Mouse (Mus musculus): ENCODE measurements around the gene Psip1. TPM values are rescaled to one million over a fixed set of nuclear protein-coding genes. Genes with fewer than 3 reads are reported as not detected.
A peak's percentile ranks its signal among the peaks of the same experiment; 100 is the strongest.
"Not testable (repeated sequence)": the region's sequence is repeated elsewhere in the genome, so short reads cannot be mapped to it uniquely, and the experiment has no call there.

Gene Psip1
- 223 and 246 TPM in 2 replicates for total RNA-seq (2015; ENCODE audit: low replicate concordance)
- 217 and 225 TPM in 2 replicates for total RNA-seq (2017; ENCODE audit: low replicate concordance)

DNA sequence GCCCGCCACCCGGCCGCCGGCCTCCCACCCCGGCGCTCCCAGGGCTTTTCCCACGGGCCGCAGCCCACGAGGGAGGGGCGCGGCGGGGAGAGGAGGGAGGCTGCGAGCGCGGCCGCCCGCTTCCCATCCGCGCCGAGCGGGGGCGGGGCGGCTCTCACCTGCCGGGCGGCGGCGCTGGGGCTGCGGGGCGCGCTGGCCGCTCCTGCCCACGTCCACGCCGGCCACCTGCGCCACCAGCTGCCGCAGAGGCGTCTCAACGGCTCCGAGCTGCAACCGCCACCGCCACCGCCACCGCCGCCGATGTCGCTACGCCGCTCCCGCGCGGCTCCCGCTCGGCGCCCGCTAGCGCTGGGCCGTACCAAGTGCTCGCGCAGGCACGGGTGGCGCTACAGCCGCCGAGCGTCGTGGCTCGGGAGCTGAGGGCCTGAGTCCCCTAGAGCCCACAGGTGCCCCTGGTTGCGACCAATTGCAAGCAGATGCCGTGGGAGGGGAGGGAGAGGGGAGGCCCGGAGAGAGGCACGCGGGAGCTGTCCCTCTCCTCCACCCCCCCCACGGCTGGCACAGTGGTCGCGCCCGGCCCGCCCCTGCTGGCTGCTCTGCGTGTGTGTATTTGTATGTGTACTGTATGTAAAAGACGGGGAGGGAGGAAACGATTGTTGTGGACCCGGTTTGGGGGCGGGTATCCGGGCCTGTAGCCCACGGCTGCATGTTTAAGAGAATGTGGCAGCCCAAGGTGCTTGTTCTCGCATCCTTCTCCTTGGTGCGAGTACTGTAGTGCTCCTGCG lies at the start of gene Psip1:
Gene Psip1, minus strand, starts transcription at position 343 of the 785 bp plus-strand sequence.
- peak; percentile 84 for ATAC-seq (replicated peaks; ENCODE audit: low FRiP score, poor library complexity, severe bottlenecking)

DNA sequence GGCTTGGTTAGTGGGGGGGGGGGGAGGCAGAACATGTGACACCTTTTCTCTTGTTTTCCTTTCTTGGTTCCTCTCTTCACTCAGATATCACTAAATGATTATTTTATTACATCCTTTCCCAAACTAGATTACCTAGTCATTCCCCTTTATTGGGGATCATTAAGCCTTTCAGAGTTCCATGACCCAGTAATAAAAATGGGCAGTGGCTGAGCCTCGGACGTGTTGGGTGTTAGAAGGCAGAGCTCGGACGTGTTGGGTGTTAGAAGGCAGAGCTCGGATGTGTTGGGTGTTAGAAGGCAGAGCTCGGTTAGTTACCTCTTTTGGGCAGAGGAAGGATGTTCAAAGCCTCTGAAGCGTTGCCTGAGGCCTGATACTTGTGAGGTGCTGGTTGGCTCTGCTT lies 47.8 kb upstream of the Psip1 start:
- no peak for ATAC-seq (replicated peaks; ENCODE audit: low FRiP score, poor library complexity, severe bottlenecking)

DNA sequence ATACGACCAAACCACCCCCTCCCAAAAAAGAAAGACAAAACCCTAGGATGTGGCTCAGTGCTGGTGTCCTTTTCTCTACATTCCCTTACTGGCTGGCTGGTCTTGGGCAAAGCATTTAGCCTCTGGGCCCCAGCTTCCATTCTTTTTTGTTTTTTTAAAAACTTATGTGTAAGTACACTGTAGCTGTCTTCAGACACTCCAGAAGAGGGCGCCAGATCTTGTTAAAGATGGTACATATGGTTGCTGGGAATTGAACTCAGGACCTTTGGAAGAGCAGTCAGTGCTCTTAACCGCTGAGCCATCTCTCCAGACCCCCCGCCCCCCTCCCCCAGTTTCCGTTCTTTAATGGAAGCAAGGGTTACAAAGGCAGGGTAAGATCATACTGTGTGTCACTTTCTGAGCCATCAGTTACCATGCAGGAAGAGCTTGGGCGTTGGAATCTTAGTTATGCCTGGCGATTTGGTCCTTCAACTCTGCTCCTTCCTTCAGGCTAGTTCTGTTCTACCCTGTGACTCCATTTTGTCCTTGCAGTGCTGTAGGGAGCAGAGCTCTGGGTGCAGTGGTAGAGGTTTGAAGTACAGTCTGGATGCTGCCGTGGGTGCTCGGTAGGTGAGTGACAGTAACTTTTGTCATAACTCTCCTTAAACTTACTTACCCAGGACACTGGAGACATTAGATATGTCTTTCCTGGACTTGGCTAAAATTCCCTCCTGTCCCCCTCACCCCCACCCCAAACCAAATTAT lies 47.1 kb upstream of the Psip1 start:
- ATAC-seq (replicated peaks; ENCODE audit: low FRiP score, poor library complexity, severe bottlenecking) = no peak

DNA sequence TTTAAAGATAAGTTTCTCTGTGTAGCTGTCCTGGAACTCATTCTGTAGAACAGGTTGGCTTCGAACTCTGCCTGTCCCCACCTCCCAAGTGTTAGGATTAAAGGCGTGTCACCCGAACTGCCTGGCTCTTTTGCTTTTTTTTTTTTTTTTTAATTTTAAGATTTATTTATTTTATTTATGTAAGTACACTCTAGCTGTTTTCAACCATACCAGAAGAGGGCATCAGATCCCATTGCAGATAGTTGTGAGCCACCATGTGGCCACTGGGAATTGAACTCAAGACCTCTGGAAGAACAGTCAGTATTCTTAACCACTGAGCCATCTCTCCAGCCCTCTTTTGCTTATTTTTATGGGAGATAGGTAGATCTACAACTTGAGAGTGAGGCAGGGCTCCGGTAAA lies 43.8 kb upstream of the Psip1 start:
- not testable (repeated sequence) for ATAC-seq (replicated peaks; ENCODE audit: low FRiP score, poor library complexity, severe bottlenecking)

DNA sequence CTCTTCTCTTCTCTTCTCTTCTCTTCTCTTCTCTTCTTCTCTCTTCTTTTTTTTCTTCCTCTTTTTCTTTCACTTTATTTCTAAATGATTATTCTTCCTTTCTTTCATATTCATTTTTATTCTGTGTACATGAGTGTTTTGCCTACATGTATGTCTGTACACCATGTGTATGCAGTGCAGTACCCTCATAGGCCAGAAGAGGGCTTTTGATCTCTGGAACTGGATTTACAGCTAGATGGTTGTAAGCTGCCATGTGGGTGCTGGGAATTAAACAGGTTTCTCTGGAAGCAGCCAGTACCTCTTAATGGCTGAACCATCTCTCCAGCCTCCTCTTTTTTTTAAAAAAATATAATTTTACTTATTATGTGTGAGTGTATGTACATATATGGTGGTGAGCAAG lies 41.7 kb upstream of the Psip1 start:
- no peak for ATAC-seq (replicated peaks; ENCODE audit: low FRiP score, poor library complexity, severe bottlenecking)

DNA sequence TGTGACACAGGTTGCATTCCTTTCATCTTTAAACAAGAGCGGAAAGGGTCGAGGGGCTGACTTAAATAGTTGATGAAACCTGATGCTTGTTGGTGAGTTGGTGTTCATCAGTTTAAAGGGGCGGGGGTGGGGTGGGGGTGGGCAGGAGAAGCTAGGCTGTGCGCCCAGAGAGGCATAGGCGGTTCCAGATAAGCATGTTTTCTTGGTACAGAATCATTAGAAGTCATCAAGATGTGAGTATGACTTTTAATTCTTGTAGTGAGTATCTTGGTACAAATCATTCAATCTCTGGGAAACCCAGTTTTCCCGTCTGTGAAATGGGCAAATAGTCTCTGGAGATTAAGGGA lies 40.7 kb upstream of the Psip1 start:
- ATAC-seq (replicated peaks; ENCODE audit: low FRiP score, poor library complexity, severe bottlenecking) = no peak

DNA sequence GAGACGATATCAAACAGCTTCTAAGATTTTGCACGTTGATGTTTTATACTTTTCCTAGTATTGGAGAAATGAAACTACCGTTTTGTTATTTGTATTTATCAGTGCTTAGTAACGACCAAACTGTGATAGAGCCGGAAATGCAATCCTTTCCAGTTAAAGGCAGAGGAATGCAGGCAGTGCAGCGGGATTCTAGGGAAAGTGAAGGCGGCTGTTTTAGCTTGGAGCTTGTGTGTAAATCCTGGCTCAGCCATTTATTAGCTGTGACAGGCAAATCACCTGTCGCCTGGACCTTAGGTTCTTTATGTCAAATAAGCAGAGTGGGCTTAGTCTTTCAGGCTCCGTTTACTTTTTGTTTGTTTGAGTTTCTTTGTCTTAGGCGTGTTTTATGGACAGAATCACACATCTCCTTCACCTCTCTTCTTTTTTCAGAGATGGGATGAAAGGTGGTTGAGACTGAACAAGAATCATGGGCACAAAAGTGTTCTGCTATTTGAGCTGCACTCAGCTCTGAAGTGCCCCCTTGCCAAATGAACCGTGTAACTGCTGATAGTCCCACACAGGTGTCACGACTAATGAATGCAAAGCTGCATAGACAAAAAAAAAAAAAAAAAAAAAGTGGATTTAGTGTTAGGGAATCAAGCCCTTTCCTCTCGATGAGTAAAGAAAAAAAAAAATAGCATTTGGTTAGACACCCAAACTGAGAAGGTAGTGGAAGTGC lies 40.2 kb upstream of the Psip1 start:
- no peak for ATAC-seq (replicated peaks; ENCODE audit: low FRiP score, poor library complexity, severe bottlenecking)

DNA sequence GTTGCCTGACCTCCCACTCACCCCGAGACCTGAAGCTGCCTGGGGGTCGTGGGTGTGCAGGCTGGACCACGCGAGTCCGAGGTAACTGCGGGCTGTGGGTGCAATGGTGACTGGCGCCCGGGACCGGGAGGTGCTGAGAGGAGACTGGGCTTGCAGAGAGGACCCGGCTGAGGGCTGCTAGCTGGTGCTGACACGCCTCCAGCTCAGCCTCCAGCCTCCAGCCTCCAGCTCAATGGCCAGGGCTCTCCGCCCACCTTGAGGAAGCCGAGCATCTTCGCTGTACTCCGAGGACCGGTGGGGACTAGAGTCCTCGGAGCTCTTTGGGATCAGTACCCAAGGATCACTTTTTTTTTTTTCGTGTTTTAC lies 39.4 kb upstream of the Psip1 start:
- ATAC-seq (replicated peaks; ENCODE audit: low FRiP score, poor library complexity, severe bottlenecking) = peak; percentile 73

DNA sequence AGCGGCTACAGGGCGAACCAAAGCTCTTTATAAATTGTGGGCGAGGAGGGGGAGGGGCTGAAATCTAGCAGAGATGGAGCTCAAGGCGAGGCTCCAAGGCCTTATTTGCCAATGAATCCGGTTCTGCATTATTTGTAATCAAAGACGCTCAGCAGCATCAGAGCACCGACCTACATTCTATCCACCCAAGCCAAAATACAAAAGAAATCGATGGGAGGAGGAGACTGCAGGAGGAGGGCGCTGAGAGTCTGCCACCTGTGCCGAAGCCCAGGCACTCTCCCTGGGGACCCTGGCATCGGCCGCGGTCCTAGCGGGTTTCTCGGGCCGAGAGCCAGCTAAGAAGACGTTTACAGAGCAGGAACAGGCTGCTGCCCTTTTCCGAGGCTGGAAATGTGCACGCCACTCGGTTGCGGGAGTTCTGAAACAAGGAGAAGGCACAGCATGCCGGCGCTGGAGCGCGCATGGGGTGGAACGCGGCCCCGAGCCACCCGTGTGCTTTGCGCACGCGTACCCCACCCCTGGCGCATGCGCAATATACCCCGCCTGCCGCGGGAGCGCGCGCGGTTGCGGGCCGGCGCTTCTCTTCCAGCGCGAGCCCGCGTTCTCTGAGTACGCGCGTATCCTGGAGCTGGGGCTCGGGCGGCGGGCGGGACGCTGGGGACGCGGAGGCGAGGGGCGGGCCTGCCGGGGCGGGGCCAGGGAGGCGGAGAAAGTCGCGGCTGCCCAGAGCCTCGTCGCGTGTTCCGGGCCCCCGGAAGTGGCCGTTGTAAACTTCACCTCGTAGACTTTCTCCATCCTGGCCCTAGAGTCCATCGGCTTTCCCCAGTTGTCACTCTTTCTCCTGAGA lies 38.8 kb upstream of the Psip1 start, which contains the start of gene Ccdc171:
Gene Ccdc171, plus strand, starts transcription at position 703 of the 847 bp plus-strand sequence.
- ATAC-seq (replicated peaks; ENCODE audit: low FRiP score, poor library complexity, severe bottlenecking) = peak; percentile 86

DNA sequence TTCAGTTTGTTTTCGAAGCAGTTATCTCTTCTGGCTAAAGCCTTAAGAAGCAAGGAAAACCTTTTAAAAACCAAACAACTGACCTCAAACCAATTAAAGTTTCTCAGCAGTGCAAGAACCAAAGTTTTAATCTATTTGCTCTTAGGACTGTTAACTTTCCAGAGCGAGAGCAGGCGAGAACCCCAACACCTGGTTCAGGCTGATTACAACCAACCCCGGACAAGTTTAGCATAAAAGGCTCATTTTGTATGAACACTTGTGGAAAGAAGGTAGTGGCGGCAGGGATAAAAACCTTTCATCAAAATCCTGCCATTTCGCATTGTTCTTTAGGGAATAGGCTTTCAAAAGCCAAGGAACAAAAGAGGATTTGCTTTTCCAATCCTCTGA lies 38.2 kb upstream of the Psip1 start:
- no peak for ATAC-seq (replicated peaks; ENCODE audit: low FRiP score, poor library complexity, severe bottlenecking)

DNA sequence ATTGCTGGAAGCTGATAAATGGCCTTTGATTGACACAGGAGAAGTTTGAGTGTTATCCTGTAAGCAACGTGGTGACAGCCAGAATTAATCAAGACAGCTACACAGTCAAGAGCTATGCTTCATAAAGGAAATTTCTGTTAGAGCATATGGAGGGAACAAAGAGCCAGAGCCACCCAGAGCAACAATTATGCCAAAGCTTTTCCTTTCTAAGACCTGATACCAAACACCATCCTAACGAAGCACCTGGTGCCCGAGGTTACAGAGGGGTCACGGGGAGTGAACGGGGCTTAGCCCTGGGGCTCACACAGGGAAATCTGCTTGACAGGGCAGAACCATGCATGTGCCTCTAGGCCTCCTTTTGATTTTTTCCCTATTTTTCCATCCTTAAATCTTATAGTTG lies 35.8 kb upstream of the Psip1 start:
- ATAC-seq (replicated peaks; ENCODE audit: low FRiP score, poor library complexity, severe bottlenecking) = no peak

DNA sequence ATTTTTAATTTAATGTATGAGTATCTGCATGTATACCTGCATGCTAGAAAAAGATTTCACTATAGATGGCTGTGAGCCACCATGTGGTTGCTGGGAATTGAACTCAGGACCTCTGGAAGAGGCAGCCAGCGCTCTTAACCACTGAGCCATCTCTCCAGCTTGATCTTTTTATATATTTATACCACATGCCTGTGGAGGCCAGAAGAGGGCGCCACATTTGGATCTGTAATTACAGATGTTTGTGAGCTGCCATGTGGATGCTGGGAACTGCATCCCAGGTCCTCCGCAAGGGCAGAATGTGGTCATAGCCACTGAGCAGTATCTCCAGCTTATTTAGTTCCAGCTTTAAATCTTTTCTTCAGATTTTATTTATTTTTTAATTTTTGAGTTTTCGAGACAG lies 34.0 kb upstream of the Psip1 start:
- ATAC-seq (replicated peaks; ENCODE audit: low FRiP score, poor library complexity, severe bottlenecking) = no peak

DNA sequence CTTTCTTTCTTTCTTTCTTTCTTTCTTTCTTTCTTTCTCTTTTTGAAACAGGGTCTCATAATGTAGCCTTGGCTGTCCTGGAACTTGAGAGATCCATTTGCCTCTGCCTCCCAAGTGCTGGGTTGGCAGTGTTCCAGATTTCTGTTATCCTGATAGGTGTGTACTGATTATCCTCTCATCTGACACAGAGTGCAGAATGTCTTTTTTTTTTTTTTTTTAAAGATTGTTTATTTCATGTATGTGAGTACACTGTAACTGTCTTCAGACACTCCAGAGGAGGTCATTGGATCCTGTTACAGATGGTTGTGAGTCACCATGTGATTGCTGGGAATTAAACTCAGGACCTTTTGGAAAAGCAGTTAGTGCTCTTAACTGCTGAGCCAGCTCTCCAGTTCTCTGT lies 33.5 kb upstream of the Psip1 start:
- ATAC-seq (replicated peaks; ENCODE audit: low FRiP score, poor library complexity, severe bottlenecking) = no peak

DNA sequence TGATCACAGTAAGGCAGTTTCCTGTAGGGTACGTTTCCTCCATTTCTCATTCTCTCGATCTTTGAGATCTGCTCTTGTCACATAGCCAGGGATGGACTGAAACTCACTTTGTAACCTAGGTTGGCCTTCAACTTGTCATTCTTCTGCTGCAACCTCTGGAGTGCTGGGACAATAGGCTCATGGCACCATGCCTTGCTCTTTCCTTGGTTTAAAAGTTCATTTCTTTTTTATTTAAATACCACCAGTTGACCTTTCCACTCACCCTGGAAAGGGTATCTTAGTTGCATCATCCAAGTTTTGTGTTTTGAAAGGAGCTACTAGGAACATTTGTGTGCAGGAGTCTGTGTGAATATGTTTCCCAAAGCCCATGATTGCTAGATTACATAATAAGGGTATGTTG lies 32.9 kb upstream of the Psip1 start:
- no peak for ATAC-seq (replicated peaks; ENCODE audit: low FRiP score, poor library complexity, severe bottlenecking)

DNA sequence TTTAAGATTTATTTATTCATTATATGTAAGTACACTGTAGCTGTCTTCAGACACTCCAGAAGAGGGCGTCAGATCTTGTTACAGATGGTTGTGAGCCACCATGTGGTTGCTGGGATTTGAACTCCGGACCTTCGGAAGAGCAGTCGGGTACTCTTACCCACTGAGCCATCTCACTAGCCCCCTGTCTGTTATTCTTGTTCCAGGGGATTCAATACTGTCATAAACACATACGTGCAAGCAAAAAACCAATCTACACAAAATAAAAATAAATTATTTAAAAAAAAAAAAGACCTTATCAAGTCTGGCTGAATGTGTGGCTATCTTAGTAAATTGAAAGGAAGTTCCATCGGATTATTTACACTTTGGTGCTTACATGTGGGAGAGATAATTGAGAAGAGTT lies 29.9 kb upstream of the Psip1 start:
- ATAC-seq (replicated peaks; ENCODE audit: low FRiP score, poor library complexity, severe bottlenecking) = not testable (repeated sequence)

DNA sequence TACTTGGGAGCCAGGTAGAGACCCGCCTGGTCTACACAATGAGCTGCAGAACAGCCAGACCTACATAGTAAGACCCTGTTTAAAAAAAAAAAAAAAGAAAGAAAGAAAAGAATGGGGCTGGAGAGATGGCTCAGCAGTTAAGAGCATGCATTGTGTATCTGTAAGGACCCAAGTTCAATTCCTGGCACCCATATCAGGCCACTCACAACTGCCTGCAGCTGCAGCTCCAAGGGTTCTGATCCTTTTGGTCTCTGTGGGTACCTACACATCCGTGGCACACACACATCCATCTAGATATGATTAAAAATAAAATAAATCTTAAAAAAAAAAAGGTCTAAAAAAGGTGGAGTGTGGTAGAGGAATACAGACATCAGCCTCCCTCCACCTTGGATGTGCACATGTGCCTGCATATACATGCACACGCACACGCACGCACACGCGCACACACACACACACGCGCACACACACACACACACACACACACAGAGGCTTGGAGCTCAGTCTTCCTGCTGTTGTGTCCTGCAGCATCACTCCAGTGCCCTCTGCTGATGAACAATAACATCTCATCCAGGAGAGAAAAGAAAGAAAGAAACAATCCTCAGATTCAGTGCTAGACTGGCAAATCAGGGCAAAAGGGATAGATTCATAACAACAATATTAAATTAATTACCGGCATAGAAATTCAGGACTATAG lies 28.9 kb upstream of the Psip1 start:
- no peak for ATAC-seq (replicated peaks; ENCODE audit: low FRiP score, poor library complexity, severe bottlenecking)

DNA sequence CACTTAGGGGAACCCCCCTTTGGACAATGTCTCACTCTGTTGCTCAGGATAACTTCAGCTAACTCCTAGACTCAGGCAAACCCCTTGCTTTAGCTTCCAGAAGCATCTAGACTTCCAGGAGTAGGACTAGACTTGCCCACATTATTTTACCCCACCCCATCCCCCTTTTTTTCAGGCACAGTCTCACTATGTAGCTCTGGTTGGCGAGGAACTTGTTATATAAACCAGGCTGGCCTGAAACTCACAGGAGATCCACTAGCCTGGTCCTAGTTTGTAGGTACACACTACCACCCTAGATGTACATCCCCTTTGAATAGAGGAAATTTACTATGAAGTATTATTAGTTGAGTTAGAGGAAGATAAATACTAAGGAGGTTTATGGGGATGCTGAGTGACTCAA lies 27.9 kb upstream of the Psip1 start:
- no peak for ATAC-seq (replicated peaks; ENCODE audit: low FRiP score, poor library complexity, severe bottlenecking)

DNA sequence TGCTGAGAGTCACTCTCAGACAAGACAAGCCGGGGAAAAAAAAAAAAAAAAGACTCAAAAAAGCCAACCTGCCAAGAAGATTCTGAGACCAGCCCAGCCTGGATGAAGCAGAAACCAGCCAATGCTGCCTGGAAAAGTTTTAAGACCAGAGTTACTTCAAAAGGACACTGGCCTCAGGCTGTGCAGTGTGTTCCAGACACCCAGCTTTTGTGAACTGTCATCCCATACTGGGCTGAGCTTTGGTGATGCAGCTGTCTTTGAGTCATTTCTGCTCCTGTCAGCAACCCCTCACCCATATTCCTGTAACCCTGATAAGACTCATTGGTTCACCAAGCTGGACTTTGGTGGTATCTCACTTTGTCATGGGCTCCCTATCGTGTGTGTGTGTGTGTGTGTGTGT lies 26.4 kb upstream of the Psip1 start:
- ATAC-seq (replicated peaks; ENCODE audit: low FRiP score, poor library complexity, severe bottlenecking) = no peak

DNA sequence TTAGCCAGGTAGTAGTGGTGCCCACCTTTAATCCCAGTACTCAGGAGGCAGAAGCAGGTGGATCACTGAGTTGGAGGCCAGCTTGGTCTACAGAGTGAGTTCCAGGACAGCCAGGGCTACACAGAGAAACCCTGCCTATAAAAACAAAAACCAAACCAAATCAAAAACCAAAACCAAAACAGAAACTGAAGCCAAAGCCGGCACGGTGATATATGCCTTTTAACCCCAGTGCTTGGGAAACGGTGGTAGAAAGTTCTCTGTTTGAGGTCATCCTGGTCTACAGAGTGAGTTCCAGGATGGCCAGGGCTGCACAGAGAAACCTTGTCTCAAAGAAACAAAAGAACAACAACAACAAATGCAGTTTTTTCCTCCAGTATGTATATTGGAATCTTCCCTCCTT lies 26.0 kb upstream of the Psip1 start:
- no peak for ATAC-seq (replicated peaks; ENCODE audit: low FRiP score, poor library complexity, severe bottlenecking)

All from erythroid progenitor cell, adult 5-6 weeks (primary cell).